Mouse (Mus musculus): Measurements from ENCODE around the gene 1110065P20Rik. TPM values are rescaled to one million over a fixed set of nuclear protein-coding genes. Genes with fewer than 3 reads are reported as not detected.

The 1110065P20Rik gene
- polyA plus RNA-seq, 1 experiment, result 44.1 TPM

GRCm38 (mm10) chr4:124811347-124811975 lies 39.5 kb downstream of the 1110065P20Rik start:
- H3K4me3 ChIP-seq (ENCODE audit: insufficient read depth, low read depth, low read length), result no peak overlapping the region
- H3K4me1 ChIP-seq (ENCODE audit: control insufficient read depth, insufficient read depth, insufficient read length, low read length), result peaks cover 12% of the 10 kb centered on the region
- no peak overlapping the region for H3K27ac ChIP-seq (replicated peaks; ENCODE audit: low read depth, low read length)

GRCm38 (mm10) chr4:124810056-124810455 lies 40.9 kb downstream of the 1110065P20Rik start:
- Histone ChIP-seq H3K4me1 (ENCODE audit: control insufficient read depth, insufficient read depth, insufficient read length, low read length) (peaks cover 10% of the 10 kb centered on the region), H3K27ac (replicated peaks; ENCODE audit: low read depth, low read length) (no peak overlapping the region; the same call in 1 of the 2 replicates)

GRCm38 (mm10) chr4:124809136-124809883 lies 41.7 kb downstream of the 1110065P20Rik start:
- Histone ChIP-seq H3K4me1 (ENCODE audit: control insufficient read depth, insufficient read depth, insufficient read length, low read length) (peaks cover 10% of the 10 kb centered on the region), H3K27ac (replicated peaks; ENCODE audit: low read depth, low read length) (peak overlapping the region; percentile 41; the same call in 1 of the 2 replicates)

More at GRCm38 (mm10) chr4:124810056-124810455, 40.9 kb downstream of the 1110065P20Rik start:
- H3K4me3 ChIP-seq (ENCODE audit: insufficient read depth, low read depth, low read length), result no peak overlapping the region

GRCm38 (mm10) chr4:124808511-124808910 lies 42.5 kb downstream of the 1110065P20Rik start:
- Histone ChIP-seq H3K4me3 (ENCODE audit: insufficient read depth, low read depth, low read length) (no peak overlapping the region), H3K27ac (replicated peaks; ENCODE audit: low read depth, low read length) (peak overlapping the region; percentile 41), H3K4me1 (ENCODE audit: control insufficient read depth, insufficient read depth, insufficient read length, low read length) (peaks cover 10% of the 10 kb centered on the region)

More at GRCm38 (mm10) chr4:124809136-124809883, 41.7 kb downstream of the 1110065P20Rik start:
- no peak overlapping the region for H3K4me3 ChIP-seq (ENCODE audit: insufficient read depth, low read depth, low read length)

- Histone ChIP-seq H3K4me3 (ENCODE audit: insufficient read depth, low read depth, low read length) (peak overlapping the region; percentile 70), H3K27ac (replicated peaks; ENCODE audit: low read depth, low read length) (no peak overlapping the region), H3K4me1 (ENCODE audit: control insufficient read depth, insufficient read depth, insufficient read length, low read length) (peaks cover 5% of the 10 kb centered on the region)
These were observed 47.6 kb downstream of the 1110065P20Rik start for GRCm38 (mm10) chr4:124803406-124803805.

GRCm38 (mm10) chr4:124802309-124803260 lies 48.4 kb downstream of the 1110065P20Rik start:
- Histone ChIP-seq H3K4me3 (ENCODE audit: insufficient read depth, low read depth, low read length) (peak overlapping the region; percentile 83), H3K27ac (replicated peaks; ENCODE audit: low read depth, low read length) (peak overlapping the region; percentile 81), H3K4me1 (ENCODE audit: control insufficient read depth, insufficient read depth, insufficient read length, low read length) (peaks cover under 1% of the 10 kb centered on the region; the same call in 1 of the 2 replicates)

- H3K27ac ChIP-seq (replicated peaks; ENCODE audit: low read depth, low read length), result peak within 1 kb of the TSS; percentile 81
These were observed 49.3 kb downstream of the 1110065P20Rik start, which contains the start of gene Mtf1 for GRCm38 (mm10) chr4:124801552-124802308. Gene Mtf1, plus strand, starts transcription at chr4:124802104.

More at GRCm38 (mm10) chr4:124801552-124802308, 49.3 kb downstream of the 1110065P20Rik start, which contains the start of gene Mtf1:
- Histone ChIP-seq H3K4me3 (ENCODE audit: insufficient read depth, low read depth, low read length) (peak within 1 kb of the TSS; percentile 83), H3K4me1 (ENCODE audit: control insufficient read depth, insufficient read depth, insufficient read length, low read length) (no peaks in the 10 kb centered on the region; the same call in 1 of the 2 replicates)

Other genes starting within 250 kb of the 1110065P20Rik start
- gene 3100002H09Rik, start 240.4 kb downstream of the 1110065P20Rik start, polyA plus RNA-seq (2012; ENCODE audit: insufficient read depth, insufficient read length, missing spikeins), result not detected in 2 replicates
- gene Pou3f1, start 194.4 kb downstream of the 1110065P20Rik start, polyA plus RNA-seq (2012; ENCODE audit: insufficient read depth, insufficient read length, missing spikeins), result 0.52 TPM in 1 of 2 replicates, not detected in the other
- gene Utp11, start 157.6 kb downstream of the 1110065P20Rik start, polyA plus RNA-seq (2012; ENCODE audit: insufficient read depth, insufficient read length, missing spikeins), result 20.9 and 27.6 TPM in 2 replicates
- 10.7 and 14.1 TPM in 2 replicates for gene Fhl3, start 150.5 kb downstream of the 1110065P20Rik start, polyA plus RNA-seq (2012; ENCODE audit: insufficient read depth, insufficient read length, missing spikeins)
- gene Sf3a3, start 136.4 kb downstream of the 1110065P20Rik start, polyA plus RNA-seq (2012; ENCODE audit: insufficient read depth, insufficient read length, missing spikeins), result 19.2 and 21.2 TPM in 2 replicates
- 9.0 and 15.7 TPM in 2 replicates for gene Inpp5b, start 109.3 kb downstream of the 1110065P20Rik start, polyA plus RNA-seq (2012; ENCODE audit: insufficient read depth, insufficient read length, missing spikeins)
- 6.2 and 6.9 TPM in 2 replicates for gene Mtf1, start 49.1 kb downstream of the 1110065P20Rik start, polyA plus RNA-seq (2012; ENCODE audit: insufficient read depth, insufficient read length, missing spikeins)
- gene Yrdc, start 517 bp downstream of the 1110065P20Rik start, polyA plus RNA-seq (2012; ENCODE audit: insufficient read depth, insufficient read length, missing spikeins), result 15.8 and 17.4 TPM in 2 replicates
- gene Maneal, start 11.0 kb upstream of the 1110065P20Rik start, polyA plus RNA-seq (2012; ENCODE audit: insufficient read depth, insufficient read length, missing spikeins), result 0.42 TPM in 1 of 2 replicates, not detected in the other
- gene Epha10, start 29.7 kb upstream of the 1110065P20Rik start, polyA plus RNA-seq (2012; ENCODE audit: insufficient read depth, insufficient read length, missing spikeins), result not detected in 2 replicates
- 3.9 and 7.2 TPM in 2 replicates for gene 9930104L06Rik, start 85.9 kb upstream of the 1110065P20Rik start, polyA plus RNA-seq (2012; ENCODE audit: insufficient read depth, insufficient read length, missing spikeins)
- not detected in 2 replicates for gene Cdca8, start 88.1 kb upstream of the 1110065P20Rik start, polyA plus RNA-seq (2012; ENCODE audit: insufficient read depth, insufficient read length, missing spikeins)
- not detected in 2 replicates for gene Rspo1, start 135.2 kb upstream of the 1110065P20Rik start, polyA plus RNA-seq (2012; ENCODE audit: insufficient read depth, insufficient read length, missing spikeins)
- gene Gnl2, start 165.4 kb upstream of the 1110065P20Rik start, polyA plus RNA-seq (2012; ENCODE audit: insufficient read depth, insufficient read length, missing spikeins), result 25.0 and 26.6 TPM in 2 replicates
- gene Dnali1, start 214.5 kb upstream of the 1110065P20Rik start, polyA plus RNA-seq (2012; ENCODE audit: insufficient read depth, insufficient read length, missing spikeins), result not detected in 2 replicates
- 8.0 and 9.0 TPM in 2 replicates for gene Snip1, start 215.5 kb upstream of the 1110065P20Rik start, polyA plus RNA-seq (2012; ENCODE audit: insufficient read depth, insufficient read length, missing spikeins)
- 15.2 and 16.5 TPM in 2 replicates for gene Meaf6, start 233.9 kb upstream of the 1110065P20Rik start, polyA plus RNA-seq (2012; ENCODE audit: insufficient read depth, insufficient read length, missing spikeins)